In genomic region chr14:29696131-29696530, GRCm38 (mm10) we compare ENCODE assay signal across 8 mouse cellular contexts. TPM values are rescaled to one million over a fixed set of nuclear protein-coding genes. Genes with fewer than 3 reads are reported as not detected.
DNase-seq lines count a peak whose midpoint lies in the region; TF ChIP-seq lines count a peak whose summit lies in the region.

No protein-coding gene starts in this region.

- no peak overlapping the region for H3K4me3 ChIP-seq in layer of hippocampus, adult 2 months

- TF ChIP-seq CTCF in layer of hippocampus, adult 2 months (conservative IDR thresholded peaks at IDR 0.05) = peak; percentile 90

- DNase-seq in ovary, postnatal 10 days (ENCODE audit: low spot score) = peak; percentile 7
- no peak for DNase-seq in ovary, adult 18-20 months (ENCODE audit: low spot score)
- DNase-seq in cerebellum, postnatal 10 days = peak; percentile 84 to 87
- peak; percentile 17 to 80 for DNase-seq in frontal cortex, adult 2 months (ENCODE audit: extremely low spot score in 1 of 2, low spot score in 1 of 2)
- peak; percentile 48 to 74 for DNase-seq in layer of hippocampus, adult 2 months (ENCODE audit: low spot score in 2 of 2)
- DNase-seq in lung, postnatal 25 days (ENCODE audit: low spot score) = peak; percentile 6
- peak; percentile 47 for DNase-seq in right cerebral cortex, postnatal 14 days
- no peak for DNase-seq in spleen, postnatal 4 days (ENCODE audit: low spot score in 2 of 2)

- H3K27ac ChIP-seq in layer of hippocampus, adult 2 months = no peak overlapping the region

RNA-seq across cellular contexts. Expression of gene Cacna2d3, which starts 25.5 kb away (rescaled TPM):
- 33.8 and 37.5 TPM in 2 replicates for polyA plus RNA-seq in frontal cortex, adult 2 months (2012; rRNA removed)
- 100 to 1,000 TPM in 1 of 2 experiments, 10 to 100 TPM in 1; 98.7 to 101 TPM for total RNA-seq in layer of hippocampus, adult 2 months (2021)

Comparison
In these comparisons a context has a peak if more than half of its experiments do, and no peak if none do; other contexts are left out.
1. DNase-seq: peak in ovary, postnatal 10 days (single experiment), cerebellum, postnatal 10 days (2 of 2), frontal cortex, adult 2 months (2 of 2), layer of hippocampus, adult 2 months (2 of 2), lung, postnatal 25 days (single experiment) and right cerebral cortex, postnatal 14 days (single experiment); none in ovary, adult 18-20 months (single experiment) and spleen, postnatal 4 days (0 of 2).